Mouse (Mus musculus) G1E (cell line): Measurements from ENCODE around the gene Zfp280d. TPM values are rescaled to one million over a fixed set of nuclear protein-coding genes. Genes with fewer than 3 reads are reported as not detected.

Source experiments
- ATAC-seq: 2 replicates; pipeline ENCODE4 v1.8.0; 2016; ENCODE audit warnings: mild to moderate bottlenecking; ENCODE audit not compliant: insufficient number of reproducible peaks, poor library complexity, low FRiP score, severe bottlenecking; ENCODE audit errors: extremely low read depth
- DNase-seq: peaks from one replicate; pipeline ENCODE4 v3.0.0; 2012; ENCODE audit warnings: low spot score
- H3K27me3 ChIP-seq: 2 replicates; pipeline ENCODE4 v1.6.1; 2012; ENCODE audit warnings: mild to moderate bottlenecking, low read length, inconsistent platforms; ENCODE audit not compliant: insufficient read depth
- H3K36me3 ChIP-seq: replicated peaks from 2 replicates; pipeline ENCODE3; 2012; ENCODE audit warnings: mild to moderate bottlenecking, inconsistent platforms
- H3K4me1 ChIP-seq: 2 replicates; pipeline ENCODE4 v1.6.1; 2012; ENCODE audit warnings: low read depth, low read length, inconsistent platforms, mixed read lengths; ENCODE audit not compliant: insufficient read depth
- H3K4me3 ChIP-seq: 2 replicates; pipeline ENCODE4 v1.5.1; 2012; ENCODE audit warnings: low read depth, mild to moderate bottlenecking, inconsistent platforms, low read length, moderate library complexity, mixed read lengths
- H3K9me3 ChIP-seq: replicated peaks from 2 replicates; pipeline ENCODE4 v1.6.1; 2012; ENCODE audit warnings: inconsistent platforms
- CTCF ChIP-seq: IDR thresholded peaks from 2 replicates; pipeline ENCODE4 v1.5.1; 2012; ENCODE audit warnings: low read depth, low read length, inconsistent platforms, mixed read lengths
- GATA1 ChIP-seq: IDR thresholded peaks from 2 replicates; pipeline ENCODE4 v1.6.1; 2012; ENCODE audit warnings: borderline replicate concordance, low read length, inconsistent platforms, mixed read lengths
- GATA2 ChIP-seq: IDR thresholded peaks from 2 replicates; pipeline ENCODE4 v1.6.1; 2012; ENCODE audit warnings: low read depth, low read length, inconsistent platforms, borderline replicate concordance
- POLR2AphosphoS5 ChIP-seq: IDR thresholded peaks from 2 replicates; pipeline ENCODE4 v1.6.1; 2012; ENCODE audit warnings: low read depth, low read length, inconsistent platforms; ENCODE audit not compliant: insufficient replicate concordance
- TAL1 ChIP-seq: conservative IDR thresholded peaks from 2 replicates; pipeline ENCODE4 v1.6.1; 2012; ENCODE audit warnings: low read depth, low read length, inconsistent platforms, mixed read lengths
- polyA plus RNA-seq: library from polyadenylated mRNA; stranded (reverse); fragments of >175 nt; gene quantifications from 2 replicates; pipeline ENCODE4 v1.2.3, GENCODE M21; 2012
- total RNA-seq, 2 experiments: library from RNA; stranded (forward) in 1 of 2; stranded (reverse) in 1 of 2; fragments of 200-1000 nt in 1 of 2; fragments of >200 nt in 1 of 2; fragmentation: Nextera tagmentation in 1 of 2; gene quantifications; 2 replicates each; pipeline ENCODE4 v1.2.3; 2014 to 2017

The Zfp280d gene
- total and polyA plus RNA-seq, 3 experiments, result 5.2 to 217 (median 99.5) TPM

DNA sequence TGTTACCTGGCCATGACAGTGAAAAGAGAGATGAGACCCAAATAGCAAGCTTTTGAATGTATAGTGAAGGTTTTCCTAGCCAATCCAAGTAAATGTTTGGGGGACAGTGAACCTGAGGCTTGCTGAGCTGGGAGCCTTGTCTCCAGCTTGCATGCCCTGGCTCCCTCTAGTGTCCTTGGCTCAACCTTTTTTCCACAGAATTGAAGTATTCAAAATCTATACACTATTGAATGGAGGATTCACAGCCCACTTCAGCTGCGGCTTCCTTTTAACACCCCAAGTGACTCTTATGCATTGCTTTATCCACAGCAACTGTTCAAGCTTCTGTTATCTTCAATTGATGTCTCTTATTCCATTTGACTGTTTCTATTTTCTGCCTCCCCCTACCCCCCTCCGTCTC lies 137.1 kb downstream of the Zfp280d start:
- no peaks in the 10 kb centered on the region for H3K36me3 ChIP-seq
- no peak overlapping the region for H3K4me3 ChIP-seq
- DNase-seq, result no peak
- no peaks in the 10 kb centered on the region for H3K27me3 ChIP-seq
- TF ChIP-seq POLR2AphosphoS5, result no peak
- no peak for TF ChIP-seq GATA1
- TF ChIP-seq CTCF, result no peak
- no peak for TF ChIP-seq GATA2
- TF ChIP-seq TAL1, result no peak
- peaks cover 63% of the 10 kb centered on the region for H3K4me1 ChIP-seq
- ATAC-seq, result no peak
- H3K9me3 ChIP-seq, result no peaks in the 10 kb centered on the region; the same call in 1 of the 2 replicates

Other genes with a start within 250 kb of the Zfp280d start
- 329 and 366 TPM in 2 replicates for gene Tcf12, start 163.0 kb upstream of the Zfp280d start, total RNA-seq (2014; fragmentation: Nextera tagmentation)
- gene Tcf12, start 163.0 kb upstream of the Zfp280d start, total RNA-seq (2017), result 76.1 and 80.7 TPM in 2 replicates
- gene Tcf12, start 163.0 kb upstream of the Zfp280d start, polyA plus RNA-seq, result 34.7 and 49.3 TPM in 2 replicates
- 138 and 151 TPM in 2 replicates for gene Mns1, start 163.2 kb downstream of the Zfp280d start, total RNA-seq (2014; fragmentation: Nextera tagmentation)
- 219 and 357 TPM in 2 replicates for gene Mns1, start 163.2 kb downstream of the Zfp280d start, total RNA-seq (2017)
- 24.4 and 33.2 TPM in 2 replicates for gene Mns1, start 163.2 kb downstream of the Zfp280d start, polyA plus RNA-seq
- gene Tex9, start 217.4 kb downstream of the Zfp280d start, total RNA-seq (2014; fragmentation: Nextera tagmentation), result 157 and 164 TPM in 2 replicates
- gene Tex9, start 217.4 kb downstream of the Zfp280d start, total RNA-seq (2017), result 86.8 and 124 TPM in 2 replicates
- 24.6 and 31.0 TPM in 2 replicates for gene Tex9, start 217.4 kb downstream of the Zfp280d start, polyA plus RNA-seq